In the genomic region with DNA sequence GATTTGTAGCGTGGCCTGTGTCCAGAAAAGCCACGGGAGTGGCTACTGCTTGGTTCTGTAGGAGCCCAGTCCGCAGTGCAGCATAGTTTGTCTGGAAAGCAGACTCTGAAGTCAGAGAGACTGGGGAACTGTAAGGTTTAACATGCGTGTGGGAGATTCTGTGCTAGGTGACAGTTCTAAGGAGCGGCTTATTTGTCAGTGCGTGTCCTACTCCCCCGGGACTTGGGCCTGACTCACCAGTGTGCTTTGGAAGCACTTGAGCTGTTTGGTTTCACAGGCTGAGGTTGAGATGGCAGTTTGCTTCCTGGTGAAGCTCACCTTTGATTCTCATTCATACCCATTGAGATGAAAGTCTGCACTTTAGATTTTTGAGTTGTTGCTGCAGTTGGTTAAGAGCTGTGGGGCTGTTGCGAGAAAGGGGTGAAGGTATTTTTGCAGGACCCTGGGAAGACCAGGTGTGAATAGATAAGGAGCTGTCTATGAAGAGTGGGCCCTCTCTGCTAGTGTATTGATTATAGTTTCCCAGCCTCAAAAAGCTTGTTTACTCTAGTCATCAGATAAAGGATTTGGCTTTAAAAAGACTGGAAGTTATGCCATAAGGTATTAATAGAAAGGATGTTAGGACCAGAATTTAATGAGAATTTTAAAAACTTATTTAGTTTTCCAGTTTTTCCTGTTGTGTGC, we compare ENCODE assay signal across 9 mouse cellular contexts. TPM values are rescaled to one million over a fixed set of nuclear protein-coding genes. Genes with fewer than 3 reads are reported as not detected.
A peak's percentile ranks its signal among the peaks of the same experiment; 100 is the strongest.
DNase-seq lines count a peak whose midpoint lies in the region; ATAC-seq and TF ChIP-seq lines count a peak whose summit lies in the region.
"Had no signal": no experiment of that assay in that cellular context is flagged by ENCODE, and none has a peak within 500 bp of the region (broad histone marks: within the 10 kb centered on the region; RNA-seq: fewer than 3 reads in every experiment).

No protein-coding gene starts in this region.

- ATAC-seq in heart, embryonic 11.5 days (replicated peaks; ENCODE audit: insufficient number of reproducible peaks, low FRiP score, low TSS enrichment), result no peak
- ATAC-seq in liver, embryonic 11.5 days (replicated peaks; ENCODE audit: low FRiP score), result no peak

- peak overlapping the region; percentile 96 for H3K4me3 ChIP-seq in heart, embryonic 11.5 days (ENCODE audit: low read depth, low read length)
- no peak overlapping the region for H3K4me3 ChIP-seq in liver, embryonic 11.5 days (ENCODE audit: low read depth, low read length)
- H3K4me3 ChIP-seq in thymus, adult 2 months (ENCODE audit: control insufficient read depth, insufficient read depth, low read length), result no peak overlapping the region
- no peak overlapping the region for H3K4me3 ChIP-seq in midbrain, embryonic 10.5 days

- no peaks in the 10 kb centered on the region for H3K9me3 ChIP-seq in heart, embryonic 11.5 days (replicated peaks; ENCODE audit: control insufficient read depth, low read length)
- no peaks in the 10 kb centered on the region for H3K9me3 ChIP-seq in liver, embryonic 11.5 days (ENCODE audit: control insufficient read depth, low read length)
- no peaks in the 10 kb centered on the region for H3K9me3 ChIP-seq in midbrain, embryonic 10.5 days (replicated peaks)
- H3K9me3 ChIP-seq: neural tube, embryonic 13.5 days had no signal

- H3K9ac ChIP-seq in heart, embryonic 11.5 days (ENCODE audit: low read depth, low read length), result no peak overlapping the region
- H3K9ac ChIP-seq in liver, embryonic 11.5 days (ENCODE audit: low read depth, low read length), result 0 out of 2 replicates have a peak overlapping the region, but pooled peaks have one; percentile 2

- no peaks in the 10 kb centered on the region for H3K27me3 ChIP-seq in heart, embryonic 11.5 days (ENCODE audit: control insufficient read depth, insufficient read depth, low read length)
- H3K27me3 ChIP-seq in liver, embryonic 11.5 days (replicated peaks; ENCODE audit: control insufficient read depth, insufficient read depth, low read length), result no peaks in the 10 kb centered on the region
- no peaks in the 10 kb centered on the region for H3K27me3 ChIP-seq in thymus, adult 2 months (ENCODE audit: control insufficient read depth, insufficient read depth, low read length)
- no peaks in the 10 kb centered on the region for H3K27me3 ChIP-seq in midbrain, embryonic 10.5 days (ENCODE audit: low read depth, poor library complexity, severe bottlenecking)
- H3K27me3 ChIP-seq: neural tube, embryonic 13.5 days had no signal

- peak overlapping the region; percentile 71 for H3K4me2 ChIP-seq in heart, embryonic 11.5 days
- peak overlapping the region; percentile 80 for H3K4me2 ChIP-seq in liver, embryonic 11.5 days

- peaks cover 10% of the 10 kb centered on the region for H3K4me1 ChIP-seq in heart, embryonic 11.5 days (ENCODE audit: control insufficient read depth, insufficient read depth, low read length)
- peaks cover 23% of the 10 kb centered on the region for H3K4me1 ChIP-seq in liver, embryonic 11.5 days (replicated peaks; ENCODE audit: control insufficient read depth, insufficient read depth, low read length)
- peaks cover 12% of the 10 kb centered on the region for H3K4me1 ChIP-seq in thymus, adult 2 months (replicated peaks; ENCODE audit: control insufficient read depth, insufficient read depth, low read length)
- H3K4me1 ChIP-seq in midbrain, embryonic 10.5 days, result peaks cover 16% of the 10 kb centered on the region

- no peak for DNase-seq in heart, adult 8-10 months (ENCODE audit: low spot score)
- DNase-seq in 3T3-L1 (ENCODE audit: low read depth, low spot score), result peak; percentile 51
- peak; percentile 89 for DNase-seq in brain, adult 2 months (ENCODE audit: low read depth, low spot score)
- DNase-seq in liver, embryonic 11.5 days (ENCODE audit: low spot score), result no peak
- DNase-seq in thymus, adult 2 months, result no peak
- DNase-seq in layer of hippocampus, adult 9-10 months (ENCODE audit: low spot score), result no peak
- DNase-seq in midbrain, embryonic 10.5 days (ENCODE audit: low spot score), result no peak

- TF ChIP-seq CTCF in thymus, adult 2 months (IDR thresholded peaks at IDR 0.05; ENCODE audit: borderline replicate concordance, control insufficient read depth, extremely low read depth, insufficient read depth, low read length, poor library complexity), result no peak

- no peaks in the 10 kb centered on the region for H3K36me3 ChIP-seq in heart, embryonic 11.5 days (ENCODE audit: control insufficient read depth, insufficient read depth, low read length)
- no peaks in the 10 kb centered on the region for H3K36me3 ChIP-seq in liver, embryonic 11.5 days (ENCODE audit: control insufficient read depth, insufficient read depth, low read length)
- H3K36me3 ChIP-seq in thymus, adult 2 months (ENCODE audit: control insufficient read depth, insufficient read depth, low read length), result no peaks in the 10 kb centered on the region
- peaks cover 11% of the 10 kb centered on the region for H3K36me3 ChIP-seq in midbrain, embryonic 10.5 days
- H3K36me3 ChIP-seq: neural tube, embryonic 13.5 days had no signal

- no peak for TF ChIP-seq POLR2A in thymus, adult 2 months (IDR thresholded peaks at IDR 0.05; ENCODE audit: control insufficient read depth, extremely low read depth, insufficient read depth, low read length, poor library complexity)

- H3K27ac ChIP-seq in heart, embryonic 11.5 days (ENCODE audit: low read depth, low read length), result no peak overlapping the region
- H3K27ac ChIP-seq in liver, embryonic 11.5 days (ENCODE audit: low read depth, low read length), result 0 out of 2 replicates have a peak overlapping the region, but pooled peaks have one; percentile 8
- no peak overlapping the region for H3K27ac ChIP-seq in thymus, adult 2 months (ENCODE audit: control insufficient read depth, insufficient read depth, low read length)
- H3K27ac ChIP-seq in midbrain, embryonic 10.5 days (replicated peaks), result no peak overlapping the region
- H3K27ac ChIP-seq: neural tube, embryonic 13.5 days had no signal

- 80% methylated on average over 8 of the region's 8 CpGs for WGBS in heart, embryonic 11.5 days (ENCODE audit: insufficient replicate concordance)
- WGBS in liver, embryonic 11.5 days, result 67% methylated on average over 8 of the region's 8 CpGs
- 89% methylated on average over 8 of the region's 8 CpGs for WGBS in thymus, adult 2 months
- WGBS in midbrain, embryonic 10.5 days, result 93% methylated on average over 8 of the region's 8 CpGs

RNA-seq across cellular contexts. Expression of a gene that starts 24.5 kb away (rescaled TPM):
- 24.8 and 27.2 TPM in 2 replicates for polyA plus RNA-seq in heart, embryonic 11.5 days (2014; fragmentation: Nextera tagmentation; extraction: Ambion mirVana)
- total RNA-seq in heart, adult 8-10 months (2022), result 10 to 100 TPM in 3 of 4 experiments, 1 to 10 TPM in 1; 9.4 to 12.1 (median 11.6) TPM
- polyA plus RNA-seq in liver, embryonic 11.5 days (2014; fragmentation: Nextera tagmentation; extraction: Ambion mirVana), result 27.8 and 30.9 TPM in 2 replicates
- 17.6 and 18.1 TPM in 2 replicates for polyA plus RNA-seq in thymus, adult 2 months (2012; rRNA removed)
- 22.7 and 23.2 TPM in 2 replicates for polyA plus RNA-seq in midbrain, embryonic 10.5 days (2016; fragmentation: Nextera tagmentation; extraction: Ambion mirVana)

RNA-seq across cellular contexts. Expression of a gene that starts 56.5 kb away (rescaled TPM):
- 47.8 and 47.9 TPM in 2 replicates for polyA plus RNA-seq in heart, embryonic 11.5 days (2014; fragmentation: Nextera tagmentation; extraction: Ambion mirVana)
- under 1 TPM in 3 of 4 experiments, not detected in 1; 0.60 to 0.75 (median 0.63) TPM for total RNA-seq in heart, adult 8-10 months (2022)
- polyA plus RNA-seq in liver, embryonic 11.5 days (2014; fragmentation: Nextera tagmentation; extraction: Ambion mirVana), result 71.1 and 71.7 TPM in 2 replicates
- 15.5 and 21.6 TPM in 2 replicates for polyA plus RNA-seq in thymus, adult 2 months (2012; rRNA removed)
- polyA plus RNA-seq in midbrain, embryonic 10.5 days (2016; fragmentation: Nextera tagmentation; extraction: Ambion mirVana), result 71.0 and 77.2 TPM in 2 replicates

Comparison
In these comparisons a context has a peak if more than half of its experiments do, and no peak if none do; other contexts are left out.
1. DNase-seq: peak in 3T3-L1 (single experiment) and brain, adult 2 months (single experiment); none in heart, adult 8-10 months (single experiment), liver, embryonic 11.5 days (single experiment), thymus, adult 2 months (single experiment), layer of hippocampus, adult 9-10 months (single experiment) and midbrain, embryonic 10.5 days (single experiment).